Mouse (Mus musculus) lung, adult 2 months (tissue): ENCODE data around the gene Cttnbp2nl.

Source experiments
- CTCF ChIP-seq: fragments of 200-500 bp; IDR thresholded peaks from 2 replicates; pipeline ENCODE4 v1.5.1; 2011; ENCODE audit warnings: mild to moderate bottlenecking, low read length, control low read depth; ENCODE audit not compliant: insufficient read depth
- POLR2A ChIP-seq: fragments of 200-500 bp; IDR thresholded peaks from 2 replicates; pipeline ENCODE4 v1.6.1; 2011; ENCODE audit warnings: low read depth, mild to moderate bottlenecking, control low read depth, low read length, borderline replicate concordance; ENCODE audit errors: extremely low read depth

GRCm38 (mm10) chr3:105000561-105000960 is 52.4 kb downstream of the Cttnbp2nl start:
- TF ChIP-seq CTCF (no peak), POLR2A (no peak)
